Mouse (Mus musculus) spleen, embryonic (tissue): Measurements from ENCODE around the gene Traf4.
"Not testable (repeated sequence)": the region's sequence is repeated elsewhere in the genome, so short reads cannot be mapped to it uniquely, and the experiment has no call there.

Experiments
- CTCF ChIA-PET: fragments of 350-600 bp; sonication (Branson Sonifier 250); formaldehyde crosslinking; loops from one replicate; lab custom pipeline; 2022; lab: Charles Lee

Gene Traf4

DNA sequence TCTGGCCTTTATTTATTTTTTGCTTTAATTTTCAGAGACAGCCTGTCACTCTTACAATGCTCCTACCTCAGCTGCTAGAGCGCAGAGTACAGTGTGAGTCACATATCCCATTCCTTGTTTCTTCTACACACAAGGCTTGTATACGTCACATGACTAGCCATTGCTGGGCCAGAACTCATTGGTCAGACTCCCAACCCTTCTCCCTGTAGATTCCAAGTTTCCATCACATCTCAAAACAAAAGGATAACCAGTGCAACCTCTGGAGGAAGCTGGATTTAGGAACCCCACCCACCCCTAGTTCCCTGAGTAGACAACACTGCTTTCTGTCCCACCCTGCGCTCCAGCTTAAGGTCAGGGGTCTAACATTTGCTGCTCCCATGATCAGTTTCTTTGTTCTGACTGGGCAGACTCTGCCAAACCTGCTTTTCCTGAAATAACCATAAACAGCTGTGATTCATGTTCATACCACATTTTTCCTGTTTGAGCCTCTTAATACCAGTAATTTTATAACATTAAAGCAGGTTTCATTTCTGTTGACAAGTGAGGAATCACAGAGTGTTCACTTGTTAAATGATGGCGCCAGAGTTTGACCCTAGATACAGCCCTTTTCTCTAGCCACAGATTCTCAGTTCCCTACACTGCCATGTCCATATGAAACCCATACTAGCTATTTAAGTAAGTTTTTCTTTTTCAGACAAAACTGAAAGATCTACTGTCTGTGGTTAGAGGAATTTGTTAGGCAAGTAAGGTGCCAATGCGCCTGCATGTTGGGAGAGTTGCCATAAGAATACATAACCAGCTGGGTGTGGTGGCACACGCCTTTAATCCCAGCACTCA is 18.5 kb downstream of the Traf4 start:
- CTCF ChIA-PET = no interaction called here

DNA sequence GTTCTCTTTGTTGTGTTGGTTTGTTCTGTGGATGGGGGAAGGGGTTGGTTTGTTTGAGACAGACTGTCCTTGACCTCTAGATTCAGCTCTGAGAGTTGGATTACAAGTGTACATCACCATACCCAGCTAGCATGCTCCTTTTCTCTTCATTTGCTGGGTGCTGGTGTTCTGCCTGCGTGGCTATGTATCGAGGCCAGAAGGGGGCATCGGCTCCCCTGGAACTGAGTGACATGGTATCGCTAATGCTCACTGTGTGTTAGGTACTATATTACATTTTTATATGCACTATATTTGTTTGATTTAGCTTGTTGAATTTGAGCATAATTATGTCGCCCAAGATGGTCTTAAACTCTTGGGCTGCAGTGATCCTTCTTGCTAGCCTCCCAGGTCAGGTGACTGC is 19.2 kb downstream of the Traf4 start:
- CTCF ChIA-PET = no interaction called here

DNA sequence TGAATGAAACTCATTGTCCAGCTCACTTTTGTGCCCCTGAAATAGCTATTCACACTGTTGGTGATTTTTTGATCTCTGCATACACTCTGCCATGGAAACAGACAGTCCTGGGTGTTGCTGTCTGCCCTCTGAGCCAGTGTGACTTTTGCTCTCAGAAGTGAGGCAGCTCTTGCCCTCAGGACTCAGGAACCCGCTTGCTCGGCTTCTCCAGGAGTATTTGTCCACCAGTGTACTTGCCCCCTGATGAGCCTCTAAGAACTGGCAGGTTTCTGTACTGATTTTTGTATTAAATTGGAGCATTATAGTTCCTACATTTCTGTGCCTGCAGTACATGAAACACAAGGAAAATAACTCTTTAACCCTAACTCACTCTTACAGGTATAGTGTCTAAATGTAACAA is 21.9 kb downstream of the Traf4 start:
- CTCF ChIA-PET = no interaction called here

DNA sequence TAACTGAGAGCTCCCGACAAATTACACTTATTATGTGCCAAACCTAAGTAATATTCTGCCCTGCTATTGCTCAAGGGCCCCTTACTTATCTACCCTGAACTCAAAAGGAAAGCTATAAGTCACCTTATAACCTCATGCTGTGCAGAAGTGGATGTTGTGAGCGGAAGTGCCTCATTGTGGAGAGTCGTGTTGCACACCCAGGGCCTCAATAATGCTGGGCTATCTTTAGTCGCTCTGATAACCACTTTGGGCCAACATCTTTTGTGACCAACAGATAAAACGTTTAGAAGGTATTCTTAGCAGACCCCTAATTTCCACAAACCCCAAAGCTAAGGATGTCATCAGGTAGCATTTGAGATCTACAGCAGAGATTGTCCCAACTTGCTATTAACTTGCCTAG is 24.7 kb downstream of the Traf4 start:
- CTCF ChIA-PET = interaction anchor here (0.6 kb wide), 1 partner anchor 23 kb away, joined by 5 read pairs; no protein-coding TSS in a partner anchor

DNA sequence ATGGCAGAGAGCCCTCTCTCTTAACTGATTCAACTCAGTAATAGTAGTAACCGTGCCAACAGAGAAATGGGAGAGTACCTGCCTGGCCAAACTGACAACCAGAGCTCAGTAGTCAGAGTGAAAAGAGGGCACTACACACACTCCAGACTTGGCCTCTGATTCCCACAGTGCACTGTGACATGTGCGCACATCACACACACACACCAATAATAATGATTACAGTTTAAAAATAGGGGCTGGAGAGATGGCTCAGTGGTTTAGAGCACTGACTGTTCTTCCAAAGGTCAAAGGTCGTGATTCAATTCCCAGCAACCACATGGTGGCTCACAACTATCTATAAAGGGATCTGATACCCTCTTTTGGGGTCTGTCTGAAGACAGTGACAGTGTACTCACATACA is 27.4 kb downstream of the Traf4 start:
- CTCF ChIA-PET = no interaction called here

DNA sequence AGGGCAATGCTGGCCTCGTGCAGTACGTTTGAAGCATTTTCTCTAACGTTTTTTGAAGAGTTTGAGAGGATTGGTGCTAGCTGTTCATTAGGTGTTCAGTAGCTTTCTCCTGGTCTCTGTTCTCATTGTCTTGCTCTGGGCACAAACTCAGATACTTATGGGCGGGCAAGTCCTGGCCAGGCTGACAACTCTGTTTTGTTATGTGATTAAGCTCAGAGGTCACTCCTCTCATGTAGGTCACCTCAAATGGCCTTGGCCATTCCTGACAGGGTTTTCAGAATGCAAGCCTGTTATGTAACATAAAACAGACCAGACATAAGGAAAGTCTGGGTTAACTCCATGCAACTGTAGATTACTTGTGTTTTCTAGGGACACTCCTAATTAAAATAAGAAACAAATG is 27.8 kb downstream of the Traf4 start:
- CTCF ChIA-PET = no interaction called here

DNA sequence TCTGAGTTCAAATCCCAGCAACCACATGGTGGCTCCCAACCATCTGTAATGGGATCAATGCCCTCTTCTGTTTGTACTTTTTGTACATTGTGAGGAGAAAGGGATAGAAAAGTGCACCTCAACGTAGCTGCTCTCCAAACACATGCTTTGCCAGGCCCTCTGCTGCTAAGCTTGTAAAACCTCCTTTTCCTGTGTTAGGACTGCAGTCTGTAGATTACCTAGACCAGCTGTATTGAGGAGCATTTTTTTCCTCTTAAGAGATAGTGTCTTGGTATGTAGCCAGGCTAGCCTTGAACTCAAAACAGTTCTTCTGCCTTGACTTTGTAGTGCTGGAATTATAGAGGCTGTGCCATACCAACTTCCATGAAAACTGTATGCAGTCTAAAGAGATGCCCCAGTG is 29.3 kb downstream of the Traf4 start:
- CTCF ChIA-PET = no interaction called here

DNA sequence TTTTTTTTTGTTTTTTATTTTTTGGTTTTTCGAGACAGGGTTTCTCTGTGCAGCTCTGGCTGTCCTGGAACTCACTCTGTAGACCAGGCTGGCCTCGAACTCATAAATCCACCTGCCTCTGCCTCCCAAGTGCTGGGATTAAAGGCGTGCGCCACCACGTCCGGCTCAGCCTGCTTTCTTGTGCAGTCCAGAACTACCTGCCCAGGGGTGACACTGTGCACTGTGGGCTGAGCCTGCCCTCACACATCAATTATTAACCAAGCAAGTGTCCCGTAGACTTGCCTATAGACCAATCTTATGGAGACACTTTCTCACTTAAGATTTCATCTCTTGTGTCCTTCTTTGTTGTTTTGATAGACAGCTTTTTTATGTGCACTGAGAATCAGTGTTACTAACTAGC is 30.1 kb downstream of the Traf4 start:
- CTCF ChIA-PET = not testable (repeated sequence)

DNA sequence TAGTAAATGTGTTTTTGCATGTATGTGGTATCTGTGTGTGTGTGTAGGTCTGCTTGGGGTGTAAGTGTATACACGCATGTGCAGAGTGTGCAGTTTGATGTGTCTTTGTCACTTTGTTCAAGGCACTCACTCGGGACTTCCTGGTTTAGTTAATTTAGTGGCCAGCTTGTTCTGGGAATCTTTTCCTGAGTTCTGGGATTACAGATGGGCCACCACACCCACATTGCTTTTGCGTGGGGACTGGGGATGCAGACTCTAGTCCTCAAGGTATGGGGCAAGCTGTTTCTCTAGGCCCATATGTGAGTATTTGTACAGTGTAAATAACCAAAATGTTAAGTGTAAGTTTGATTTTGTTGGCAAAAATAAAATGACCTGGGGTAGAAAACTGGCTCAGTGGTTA is 31.0 kb downstream of the Traf4 start:
- CTCF ChIA-PET = interaction anchor here (0.6 kb wide), 1 partner anchor 359 kb away, joined by 3 read pairs; no protein-coding TSS in a partner anchor

DNA sequence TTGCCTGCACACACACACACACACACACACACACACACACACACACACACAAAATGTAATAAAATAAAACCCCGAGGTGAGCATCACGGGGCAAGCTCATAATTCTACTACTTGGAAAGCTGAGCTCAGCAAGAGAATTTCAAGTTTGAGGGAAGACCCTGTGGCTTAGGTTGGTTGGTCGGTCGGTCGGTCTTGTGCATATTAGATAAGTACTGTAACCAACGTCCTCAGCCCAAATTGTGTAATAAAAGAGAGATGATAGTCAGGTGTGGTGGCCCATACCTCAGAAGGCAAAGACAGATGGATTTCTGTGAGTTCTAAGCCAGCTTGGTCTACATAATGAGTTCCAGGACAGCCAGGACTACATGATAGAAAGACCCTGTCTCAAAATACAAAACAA is 31.5 kb downstream of the Traf4 start:
- CTCF ChIA-PET = interaction anchor here (0.6 kb wide), 1 partner anchor 358 kb away, joined by 3 read pairs; no protein-coding TSS in a partner anchor

DNA sequence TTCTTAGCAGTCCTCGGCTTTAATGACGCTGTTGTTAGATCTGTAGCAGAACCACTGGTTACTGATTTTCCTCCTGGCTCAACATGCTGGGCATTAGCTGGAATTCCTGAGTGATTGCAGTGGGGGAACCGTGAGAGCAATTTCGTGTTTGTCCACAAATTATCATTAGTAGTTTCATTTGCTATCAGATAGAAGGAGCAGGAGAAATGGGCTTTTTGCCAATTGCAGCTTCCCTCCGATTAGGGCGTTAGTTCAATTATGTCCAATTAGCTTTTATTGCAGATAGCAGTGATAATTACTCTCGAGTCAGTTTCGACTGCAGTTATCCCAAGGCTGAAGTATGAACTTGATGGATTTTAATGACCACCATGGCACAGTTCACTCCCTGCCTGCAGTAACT is 35.9 kb downstream of the Traf4 start:
- CTCF ChIA-PET = no interaction called here

DNA sequence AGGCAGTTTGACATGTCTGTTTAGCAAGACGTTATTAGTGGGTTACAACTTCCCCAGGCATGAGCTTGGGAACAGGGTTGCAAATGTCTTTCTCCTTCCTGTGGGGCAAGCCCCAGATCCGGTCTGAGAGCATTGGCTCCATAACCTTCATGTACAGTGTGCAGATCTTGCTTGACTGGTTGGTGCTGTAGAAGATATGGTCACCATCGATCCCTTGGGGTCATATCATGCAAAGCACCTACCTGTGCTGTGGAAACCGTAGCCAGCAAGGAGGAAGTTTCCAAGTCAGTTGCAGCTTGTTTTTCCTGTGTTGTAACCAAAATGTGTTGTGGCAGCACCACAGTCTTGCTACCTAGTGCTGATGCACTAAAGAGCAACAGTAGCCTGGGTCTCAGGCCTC is 38.6 kb downstream of the Traf4 start:
- CTCF ChIA-PET = no interaction called here

DNA sequence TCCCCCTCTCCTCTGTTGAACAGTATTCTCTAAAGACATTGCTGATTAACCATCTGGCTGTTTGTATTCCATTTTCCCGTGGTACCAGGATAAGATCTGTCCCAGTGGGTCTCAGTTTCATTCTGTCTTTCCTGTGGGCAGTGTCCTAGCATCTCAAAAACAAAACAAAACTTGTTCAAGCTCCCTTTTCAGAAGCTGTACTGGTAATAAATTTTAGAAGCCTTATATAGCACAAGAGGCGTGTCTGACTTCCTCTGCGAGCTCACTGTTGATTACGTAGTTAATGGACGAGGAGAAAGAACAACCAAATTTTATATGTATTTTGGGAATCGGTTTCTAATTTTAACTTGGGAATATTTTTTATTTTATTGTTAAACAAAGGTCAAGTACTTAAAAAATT is 39.7 kb downstream of the Traf4 start:
- CTCF ChIA-PET = interaction anchor here (0.6 to 1.7 kb wide), 2 partner anchors 45 to 65 kb away, joined by 5 to 6 read pairs; partner anchors contain the start of gene Eral1

DNA sequence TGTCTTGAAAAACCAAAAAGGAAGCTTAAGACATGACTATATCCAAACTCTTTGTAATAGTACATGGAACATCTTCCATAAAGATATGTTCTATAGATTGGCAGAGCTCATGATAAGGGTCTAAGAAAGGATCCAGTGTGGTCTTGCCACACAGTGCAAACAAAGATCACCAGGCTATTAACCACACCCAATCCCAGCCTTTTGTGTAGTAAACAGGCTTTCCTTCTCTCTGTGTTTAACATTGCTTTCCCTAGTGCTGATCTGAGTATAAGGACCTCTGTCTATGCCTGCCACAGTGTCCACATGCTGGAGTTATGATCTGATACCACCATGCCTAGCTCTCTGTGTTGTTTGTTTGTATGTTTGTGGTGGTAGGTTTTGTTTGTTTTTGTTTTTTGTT is 41.6 kb downstream of the Traf4 start:
- CTCF ChIA-PET = no interaction called here

DNA sequence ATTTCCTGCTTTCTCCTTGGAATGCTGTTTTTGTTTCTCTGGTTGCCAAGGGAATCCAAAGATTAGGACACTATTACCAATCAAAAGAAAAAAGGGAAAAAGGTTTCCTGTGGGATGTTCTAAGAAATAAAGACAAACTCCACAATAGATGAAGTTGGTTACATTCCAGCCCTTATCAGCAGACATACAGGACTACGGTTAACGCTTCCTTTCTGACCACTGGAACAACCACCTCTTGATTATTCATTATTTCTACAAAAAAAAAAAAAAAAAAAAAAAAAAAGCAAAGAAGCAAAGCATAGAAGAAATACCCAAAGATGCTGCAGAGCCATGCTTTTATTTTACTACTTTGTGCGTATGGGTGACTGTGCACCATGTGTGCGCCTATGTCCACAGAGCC is 42.6 kb downstream of the Traf4 start:
- CTCF ChIA-PET = interaction anchor here (0.6 to 0.7 kb wide), 2 partner anchors 15 to 17 kb away, joined by 3 read pairs; no protein-coding TSS in a partner anchor

DNA sequence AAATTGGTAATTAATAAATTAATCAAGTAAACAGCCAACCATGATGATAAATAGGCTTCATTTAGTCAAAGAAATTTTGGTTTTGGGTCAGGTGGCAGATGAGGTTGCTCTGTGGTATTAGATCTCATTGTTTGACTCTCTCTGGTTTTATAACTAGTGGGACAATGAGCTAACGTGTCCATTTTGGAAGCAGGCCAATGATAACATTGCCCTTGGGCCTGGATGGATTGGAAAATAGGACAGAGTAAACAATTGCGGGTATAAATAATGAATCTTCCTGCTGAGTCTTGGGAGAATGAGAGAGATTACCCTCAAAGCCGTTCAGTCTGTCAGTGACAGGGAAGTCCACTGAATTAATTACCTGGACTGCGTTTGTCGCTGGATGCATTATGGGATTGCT is 44.2 kb downstream of the Traf4 start:
- CTCF ChIA-PET = no interaction called here

DNA sequence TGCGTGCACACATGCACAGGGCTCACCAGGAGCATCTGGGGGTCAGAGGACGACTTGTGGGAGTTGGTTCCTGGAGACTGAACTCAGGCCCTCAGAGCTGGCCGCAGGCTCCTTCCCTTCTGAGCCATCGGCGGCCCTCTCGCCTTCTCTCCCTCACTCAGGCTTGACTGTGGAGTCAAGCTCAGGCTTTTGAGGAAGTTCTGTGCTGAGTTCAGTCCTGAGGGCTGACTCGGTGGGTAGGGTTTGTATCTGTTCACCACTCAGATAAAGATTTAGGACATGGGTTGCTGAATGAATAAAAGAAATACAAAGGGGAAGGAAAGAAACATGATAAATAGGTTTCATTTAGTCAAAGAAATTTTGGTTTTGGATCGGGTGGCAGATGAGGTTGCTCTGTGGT is 45.5 kb downstream of the Traf4 start:
- CTCF ChIA-PET = interaction anchor here (0.7 kb wide), 1 partner anchor 71 kb away, joined by 3 read pairs; no protein-coding TSS in a partner anchor

DNA sequence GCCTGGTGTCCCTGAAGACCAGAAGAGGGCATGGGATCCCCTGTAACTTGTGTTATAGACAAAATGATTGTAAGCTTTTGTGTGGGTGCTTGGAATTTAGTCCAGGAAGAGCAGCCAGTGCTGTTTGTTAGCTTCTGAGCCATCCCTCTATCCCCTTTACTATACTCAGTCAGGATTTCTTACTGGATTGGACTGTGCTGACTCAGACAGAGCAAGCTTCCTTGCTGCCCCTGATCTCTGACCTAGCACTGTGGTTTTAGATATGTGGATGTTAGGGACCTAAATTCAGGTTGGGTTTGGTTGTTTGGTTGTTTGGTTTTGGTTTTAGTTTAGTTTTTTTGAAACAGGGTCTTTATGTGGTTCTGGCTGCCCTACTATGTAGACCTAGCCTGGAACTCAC is 46.9 kb downstream of the Traf4 start:
- CTCF ChIA-PET = no interaction called here

DNA sequence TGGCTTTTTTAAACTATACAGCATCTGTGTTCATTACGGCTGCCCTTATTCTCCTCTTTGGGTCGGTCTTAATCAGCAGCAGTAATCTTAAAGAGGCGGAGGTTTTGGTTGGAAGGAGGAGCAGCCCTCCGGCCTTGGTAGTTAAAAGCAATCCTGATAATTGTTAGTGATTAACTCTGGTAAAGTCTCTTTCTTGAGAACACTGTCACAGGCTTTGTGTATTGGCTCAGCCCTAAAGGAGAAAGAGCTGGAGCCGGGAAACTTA is 49.3 kb downstream of the Traf4 start:
- CTCF ChIA-PET = no interaction called here

DNA sequence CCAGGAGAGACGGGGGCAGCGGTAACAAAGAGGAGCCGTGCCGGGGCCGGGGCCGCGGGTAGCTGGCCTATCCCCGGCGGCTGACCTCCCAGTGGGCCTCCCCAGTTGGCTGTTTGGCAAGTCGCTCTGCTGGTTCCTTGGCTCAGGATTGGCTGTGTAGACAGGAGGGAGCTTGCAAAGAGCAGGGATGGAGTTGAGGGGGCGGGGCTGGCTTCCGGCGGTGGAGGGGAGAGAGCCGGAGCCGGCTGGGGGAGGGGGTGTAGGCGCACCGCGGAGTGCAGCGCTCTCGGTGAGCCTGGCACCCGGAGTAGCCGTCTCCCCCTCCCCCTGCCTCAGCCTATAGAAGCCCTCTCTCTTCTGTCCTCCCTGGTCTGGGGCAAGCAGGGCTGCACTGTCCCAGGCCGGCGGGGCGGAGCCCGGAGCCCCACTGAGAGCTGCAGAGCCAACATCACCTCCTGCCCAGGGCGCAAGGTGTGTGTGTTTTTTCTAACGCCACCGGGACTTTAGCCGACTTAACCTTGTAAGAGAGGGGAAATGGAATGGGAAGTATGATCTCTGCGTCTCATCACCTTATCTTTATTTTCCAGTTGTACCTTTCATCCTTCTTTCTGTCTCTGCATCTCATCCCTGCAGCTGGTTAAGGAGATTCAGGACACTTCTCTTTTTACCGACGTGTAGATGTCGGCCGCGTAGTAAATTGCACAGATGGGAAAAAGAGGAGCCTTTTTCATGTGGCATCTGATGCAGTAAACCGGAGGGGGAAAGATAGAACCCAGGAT is 49.8 kb downstream of the Traf4 start:
- CTCF ChIA-PET = no interaction called here

DNA sequence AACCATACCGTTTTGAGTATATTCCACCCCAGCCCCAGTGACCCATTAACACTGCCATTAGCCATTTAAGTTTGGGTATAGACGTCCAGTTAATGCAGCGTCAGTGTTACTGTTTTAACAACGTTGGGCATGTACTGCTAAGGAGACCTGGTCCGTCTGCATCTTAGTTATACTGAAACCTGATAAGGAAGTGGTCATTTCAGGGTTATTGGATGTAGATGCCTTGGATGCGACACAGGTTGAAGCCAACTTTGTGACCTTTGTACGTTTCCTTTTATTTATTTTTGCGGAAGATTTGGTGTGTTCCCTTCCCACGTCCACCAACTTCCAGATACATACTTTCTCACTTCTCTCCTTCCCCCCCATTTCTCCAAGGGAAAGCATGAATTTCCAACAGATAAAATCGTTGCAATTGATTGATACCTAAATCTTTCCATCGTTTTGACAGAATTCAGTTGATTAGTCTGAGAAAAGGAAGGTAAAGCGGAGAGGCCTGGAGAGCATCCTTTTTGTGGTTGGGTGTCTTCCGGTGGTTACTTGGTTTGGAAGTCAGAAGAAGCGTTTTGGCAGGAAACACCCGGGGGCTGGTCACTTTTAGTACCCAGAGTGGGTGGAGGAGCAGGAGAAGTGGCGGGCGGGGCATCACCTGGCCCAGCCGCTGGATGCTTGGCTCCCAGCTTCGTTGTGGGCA is 50.6 kb downstream of the Traf4 start:
- CTCF ChIA-PET = no interaction called here

DNA sequence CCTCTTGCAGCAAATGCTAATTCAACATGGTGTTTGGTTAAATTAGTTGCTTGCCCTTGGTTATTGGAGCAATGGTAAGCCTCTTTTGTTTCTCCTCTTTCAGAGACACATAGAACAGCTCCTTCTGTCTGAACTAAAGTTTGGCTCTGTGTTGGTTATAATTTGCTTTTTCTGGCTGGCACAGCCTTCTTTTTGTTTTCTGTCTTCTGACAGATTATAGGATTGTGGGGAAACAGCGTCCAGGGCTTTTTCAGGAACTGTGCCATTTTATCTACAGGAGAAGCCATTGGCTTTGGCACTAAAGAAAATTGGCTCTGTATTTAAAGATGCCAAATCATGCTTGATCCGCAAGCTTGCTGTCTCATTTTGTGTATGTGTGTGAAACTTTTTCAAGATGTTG is 51.8 kb downstream of the Traf4 start:
- CTCF ChIA-PET = interaction anchor here (0.6 kb wide), 1 partner anchor 33 kb away, joined by 4 read pairs; no protein-coding TSS in a partner anchor
